Mouse (Mus musculus) liver, adult 2 months (tissue): ENCODE measurements around the gene Fam102a.

ENCODE experiments used
- CTCF ChIP-seq: fragments of 200-500 bp; IDR thresholded peaks from 2 replicates; pipeline ENCODE4 v1.5.1; 2011; ENCODE audit warnings: low read depth, low read length, control low read depth
- POLR2A ChIP-seq: fragments of 200-500 bp; IDR thresholded peaks from 2 replicates; pipeline ENCODE4 v1.6.1; 2011; ENCODE audit warnings: low read length, control low read depth; ENCODE audit not compliant: insufficient read depth; ENCODE audit errors: extremely low read depth

DNA sequence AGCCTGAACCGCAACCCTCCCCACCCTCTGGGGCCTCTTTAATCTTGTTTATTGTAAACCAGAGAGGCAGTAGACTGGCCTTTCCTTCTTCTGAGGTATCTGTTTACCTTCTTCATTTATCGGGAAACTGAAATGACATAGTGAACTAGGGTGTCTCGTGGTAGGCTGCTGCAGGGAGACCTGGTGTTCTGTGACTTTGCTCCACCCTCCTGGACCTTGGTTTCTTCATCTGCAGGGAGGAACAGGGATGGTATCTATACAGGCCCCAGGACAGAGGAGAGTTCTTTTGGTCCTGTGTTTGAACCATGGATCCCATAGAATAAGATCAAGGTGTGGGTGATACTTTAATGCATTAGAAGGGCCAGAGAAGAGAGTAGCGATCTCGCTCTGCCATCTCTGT lies 16.1 kb downstream of the Fam102a start:
- TF ChIP-seq POLR2A (no peak), CTCF (no peak)
